Mouse (Mus musculus): ENCODE measurements at regions not wholly inside any gene's neighbourhood (a gene's known extent, or its start where the extent isn't known, plus 50 kb on each side); places are given as distances from the start of the nearest gene placed in this dataset.

DNA sequence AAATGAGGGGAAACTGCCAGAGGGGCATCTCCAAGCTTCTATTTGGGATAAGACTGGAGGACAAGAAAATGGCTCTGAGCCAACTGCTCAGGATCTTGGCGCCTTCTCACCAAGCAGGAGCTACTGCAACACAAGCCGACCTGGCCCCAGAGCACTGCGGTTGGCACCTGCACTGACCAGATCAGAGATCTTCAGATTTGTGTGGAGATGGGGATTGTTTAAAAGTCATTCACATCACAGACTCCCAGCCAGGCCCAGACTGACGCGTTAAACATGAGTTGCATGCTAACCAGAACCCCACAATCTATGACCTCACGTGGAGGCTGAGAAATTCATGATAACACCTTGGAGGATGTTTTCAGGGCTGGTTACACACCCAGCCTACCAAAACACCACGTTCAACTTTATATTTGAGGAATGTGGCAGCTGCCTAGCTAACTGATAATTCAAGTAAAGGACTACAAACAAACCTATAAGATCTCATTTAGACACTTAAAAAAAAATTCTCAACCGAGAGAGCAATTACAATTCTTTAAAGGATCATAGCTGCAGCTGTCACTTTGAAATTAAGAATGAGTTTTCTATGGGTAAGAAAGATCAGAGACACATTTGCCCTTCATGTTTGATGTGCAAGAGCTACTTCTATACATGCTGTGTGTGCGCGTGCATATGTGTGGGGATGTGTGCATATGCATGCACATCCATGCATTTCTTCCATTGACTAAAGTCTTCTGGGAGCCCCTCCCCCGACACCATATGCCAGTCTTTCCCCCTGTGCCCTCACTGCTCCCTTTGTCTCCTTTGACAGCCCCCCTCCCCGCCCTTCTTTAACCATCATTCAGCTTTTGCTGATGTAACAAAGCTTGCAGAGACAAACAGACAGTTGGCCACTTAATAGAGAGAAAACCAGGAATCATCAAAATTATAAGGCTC, 484.8 kb upstream of the Cited2 start:
- Histone ChIP-seq H3K9me3 (replicated peaks) (no peaks in the 10 kb centered on the region), H3K4me3 (replicated peaks) (no peak overlapping the region), H3K27me3 (no peaks in the 10 kb centered on the region), H3K4me1 (no peaks in the 10 kb centered on the region; the same call in 1 of the 2 replicates), H3K36me3 (no peaks in the 10 kb centered on the region), H3K9ac (no peak overlapping the region), H3K27ac (replicated peaks) (no peak overlapping the region), H3K4me2 (replicated peaks) (no peak overlapping the region)
- ATAC-seq (ENCODE audit: insufficient number of reproducible peaks, low FRiP score, low TSS enrichment, low read depth), result no peak
- 70% methylated on average over 12 of the region's 12 CpGs for WGBS

DNA sequence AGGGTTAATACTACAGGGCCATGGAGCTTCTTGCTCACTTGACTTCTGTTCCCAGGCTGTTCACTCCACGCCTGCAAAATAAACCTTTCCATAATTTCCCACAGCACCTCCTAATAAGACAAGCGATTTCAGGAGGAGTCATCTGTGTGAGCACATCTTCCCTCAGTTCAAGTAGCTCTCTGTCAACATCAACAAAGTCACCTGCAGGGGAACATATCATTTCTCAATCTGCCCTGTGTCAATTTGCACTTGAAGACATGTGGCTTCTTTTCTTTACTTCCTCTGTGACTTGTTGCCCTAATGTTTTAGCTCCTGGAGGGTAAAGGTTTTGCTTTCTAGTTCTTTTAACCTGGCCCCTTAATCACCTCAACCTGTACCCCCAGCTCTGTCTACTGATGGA, 474.7 kb upstream of the Cited2 start:
- no peak for ATAC-seq (ENCODE audit: insufficient number of reproducible peaks, low FRiP score, low TSS enrichment, low read depth)
- no peaks in the 10 kb centered on the region for H3K27me3 ChIP-seq
- no peaks in the 10 kb centered on the region for H3K4me1 ChIP-seq
- no peak overlapping the region for H3K4me2 ChIP-seq (replicated peaks)
- H3K4me3 ChIP-seq (replicated peaks), result no peak overlapping the region
- no peak overlapping the region for H3K27ac ChIP-seq (replicated peaks)
- H3K9ac ChIP-seq, result no peak overlapping the region
- H3K36me3 ChIP-seq, result no peaks in the 10 kb centered on the region
- 68% methylated on average over 2 of the region's 2 CpGs for WGBS
- H3K9me3 ChIP-seq (replicated peaks), result no peaks in the 10 kb centered on the region

DNA sequence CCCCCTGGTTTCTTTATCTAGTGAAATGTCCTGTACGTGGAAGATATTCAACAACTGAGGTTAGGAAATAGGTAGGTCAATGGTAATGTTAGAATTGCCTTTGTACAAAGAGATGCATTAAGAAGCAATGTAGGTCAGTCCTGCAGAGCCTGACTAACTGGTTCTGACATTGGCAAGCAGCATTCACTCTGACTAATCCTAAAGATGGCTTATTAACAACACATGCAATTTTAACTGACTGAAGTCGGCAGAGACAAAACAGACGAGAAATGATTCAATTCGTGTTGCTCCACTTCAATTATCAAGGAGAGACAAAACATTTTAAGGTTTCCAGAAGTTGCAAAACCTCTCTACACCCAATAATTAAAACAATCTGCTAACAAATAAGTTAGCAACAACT, 470.0 kb upstream of the Cited2 start:
- H3K27me3 ChIP-seq, result no peaks in the 10 kb centered on the region
- no peak overlapping the region for H3K4me3 ChIP-seq (replicated peaks)
- no peak overlapping the region for H3K9ac ChIP-seq
- H3K9me3 ChIP-seq (replicated peaks), result no peaks in the 10 kb centered on the region
- no peak overlapping the region for H3K27ac ChIP-seq (replicated peaks)
- 10% methylated on average over 4 of the region's 4 CpGs for WGBS
- no peak for ATAC-seq (ENCODE audit: insufficient number of reproducible peaks, low FRiP score, low TSS enrichment, low read depth)
- no peaks in the 10 kb centered on the region for H3K36me3 ChIP-seq
- H3K4me2 ChIP-seq (replicated peaks), result no peak overlapping the region
- no peaks in the 10 kb centered on the region for H3K4me1 ChIP-seq

DNA sequence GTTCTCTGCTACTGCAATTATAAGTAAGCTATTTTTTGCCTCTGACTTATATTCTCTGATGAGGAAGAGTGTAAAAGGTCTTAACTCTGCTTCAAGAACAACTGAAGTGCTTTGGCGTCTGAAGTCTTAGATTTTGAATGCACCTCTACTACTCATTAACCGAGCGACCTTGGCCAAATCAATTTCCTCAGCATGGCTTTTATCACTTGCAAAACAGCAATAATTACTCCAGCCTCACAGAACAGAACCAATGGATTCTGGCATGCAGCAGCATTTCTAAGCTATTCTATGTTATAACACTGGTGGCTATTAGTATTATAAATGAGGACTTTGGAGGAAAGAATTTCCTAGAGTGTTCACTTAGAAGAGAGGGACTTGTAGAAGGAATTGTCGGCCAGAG, 462.9 kb upstream of the Cited2 start:
- no peak overlapping the region for H3K27ac ChIP-seq (replicated peaks)
- 73% methylated on average over 4 of the region's 4 CpGs for WGBS

DNA sequence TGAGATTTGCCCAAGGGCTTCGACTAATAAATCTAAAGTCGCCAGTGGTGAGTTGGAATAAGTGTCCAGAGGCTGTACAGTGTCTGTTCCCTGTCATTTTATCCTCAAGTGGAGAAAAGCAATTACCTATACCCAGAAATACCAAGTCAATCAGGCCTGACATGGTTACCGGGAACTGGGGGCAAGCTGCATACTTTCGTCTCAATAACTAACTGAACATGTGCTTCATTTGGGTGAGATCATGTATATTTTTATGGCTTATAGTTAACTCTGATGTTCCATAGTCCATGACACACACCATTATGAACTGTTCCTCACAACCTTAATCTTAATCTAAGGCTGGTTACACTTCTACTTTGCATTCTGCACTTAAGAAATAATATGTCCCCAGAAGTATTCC, 462.4 kb upstream of the Cited2 start:
- H3K27me3 ChIP-seq, result no peaks in the 10 kb centered on the region
- H3K9me3 ChIP-seq (replicated peaks), result no peaks in the 10 kb centered on the region
- no peak overlapping the region for H3K9ac ChIP-seq
- no peak overlapping the region for H3K4me2 ChIP-seq (replicated peaks)
- no peak overlapping the region for H3K27ac ChIP-seq (replicated peaks)
- WGBS, result 53% methylated on average over 4 of the region's 4 CpGs
- no peak for ATAC-seq (ENCODE audit: insufficient number of reproducible peaks, low FRiP score, low TSS enrichment, low read depth)
- H3K36me3 ChIP-seq, result no peaks in the 10 kb centered on the region
- H3K4me1 ChIP-seq, result no peaks in the 10 kb centered on the region; the same call in 1 of the 2 replicates
- H3K4me3 ChIP-seq (replicated peaks), result no peak overlapping the region

More for the DNA sequence above, 462.9 kb upstream of the Cited2 start:
- Histone ChIP-seq H3K27me3 (no peaks in the 10 kb centered on the region), H3K9ac (no peak overlapping the region), H3K36me3 (no peaks in the 10 kb centered on the region), H3K4me2 (replicated peaks) (no peak overlapping the region), H3K4me1 (no peaks in the 10 kb centered on the region; the same call in 1 of the 2 replicates), H3K4me3 (replicated peaks) (no peak overlapping the region), H3K9me3 (replicated peaks) (no peaks in the 10 kb centered on the region)
- ATAC-seq (ENCODE audit: insufficient number of reproducible peaks, low FRiP score, low TSS enrichment, low read depth), result no peak

DNA sequence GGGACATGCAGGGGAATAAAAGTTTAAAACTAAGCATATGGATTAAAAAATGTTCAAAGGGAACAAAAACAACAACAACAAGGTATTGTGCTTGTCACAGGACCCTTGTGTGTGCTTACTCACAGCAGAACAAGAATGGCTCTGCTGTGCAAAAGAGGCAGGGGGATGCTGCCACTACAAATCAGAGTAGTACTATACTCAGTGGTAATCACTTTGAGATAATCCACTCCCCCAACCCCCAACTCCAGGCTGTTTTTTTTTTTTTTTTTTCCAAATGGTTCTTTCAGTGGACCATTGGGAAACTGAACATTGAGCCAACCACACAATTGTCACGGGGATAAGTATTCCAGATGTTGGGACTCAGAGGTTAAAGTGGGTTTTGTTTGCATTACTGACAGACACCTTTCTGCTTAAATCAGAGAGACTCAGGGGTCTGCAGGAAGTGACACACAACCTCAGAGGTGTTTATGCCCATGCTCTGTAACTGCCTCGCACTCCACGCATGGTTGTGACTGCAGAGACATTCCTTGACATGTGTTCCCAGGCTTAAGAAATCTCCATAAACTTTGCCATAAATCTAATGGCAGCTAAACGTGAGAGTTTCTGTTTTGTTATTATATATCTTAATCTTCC, 461.7 kb upstream of the Cited2 start:
- Histone ChIP-seq H3K4me2 (replicated peaks) (no peak overlapping the region), H3K36me3 (no peaks in the 10 kb centered on the region), H3K27me3 (no peaks in the 10 kb centered on the region), H3K27ac (replicated peaks) (no peak overlapping the region), H3K9me3 (replicated peaks) (no peaks in the 10 kb centered on the region), H3K4me1 (no peaks in the 10 kb centered on the region; the same call in 1 of the 2 replicates), H3K9ac (no peak overlapping the region), H3K4me3 (replicated peaks) (no peak overlapping the region)
- no peak for ATAC-seq (ENCODE audit: insufficient number of reproducible peaks, low FRiP score, low TSS enrichment, low read depth)
- 28% methylated on average over 4 of the region's 4 CpGs for WGBS

DNA sequence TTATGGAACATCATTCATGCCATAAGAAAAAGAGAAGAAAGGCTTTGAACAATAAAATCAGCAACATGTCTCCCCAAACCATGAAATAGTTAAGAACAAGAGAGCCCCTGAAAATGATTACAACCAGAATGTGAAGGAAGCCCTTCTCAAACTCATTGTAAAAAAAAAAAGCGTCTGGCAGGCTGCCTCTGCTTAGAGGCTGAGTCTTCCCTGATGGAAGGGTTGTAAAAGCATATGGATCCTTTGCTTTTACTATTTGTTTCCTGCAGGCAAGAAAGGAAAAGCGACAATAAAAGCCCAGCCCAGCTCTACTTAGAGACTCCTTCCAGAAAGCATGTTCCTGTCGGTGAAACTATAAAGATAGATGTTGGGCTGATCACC, 461.2 kb upstream of the Cited2 start:
- Histone ChIP-seq H3K27me3 (no peaks in the 10 kb centered on the region), H3K4me3 (replicated peaks) (no peak overlapping the region), H3K9ac (no peak overlapping the region), H3K4me1 (no peaks in the 10 kb centered on the region; the same call in 1 of the 2 replicates), H3K9me3 (replicated peaks) (no peaks in the 10 kb centered on the region), H3K4me2 (replicated peaks) (no peak overlapping the region), H3K36me3 (no peaks in the 10 kb centered on the region), H3K27ac (replicated peaks) (no peak overlapping the region)
- no peak for ATAC-seq (ENCODE audit: insufficient number of reproducible peaks, low FRiP score, low TSS enrichment, low read depth)
- 17% methylated on average over 3 of the region's 3 CpGs for WGBS

DNA sequence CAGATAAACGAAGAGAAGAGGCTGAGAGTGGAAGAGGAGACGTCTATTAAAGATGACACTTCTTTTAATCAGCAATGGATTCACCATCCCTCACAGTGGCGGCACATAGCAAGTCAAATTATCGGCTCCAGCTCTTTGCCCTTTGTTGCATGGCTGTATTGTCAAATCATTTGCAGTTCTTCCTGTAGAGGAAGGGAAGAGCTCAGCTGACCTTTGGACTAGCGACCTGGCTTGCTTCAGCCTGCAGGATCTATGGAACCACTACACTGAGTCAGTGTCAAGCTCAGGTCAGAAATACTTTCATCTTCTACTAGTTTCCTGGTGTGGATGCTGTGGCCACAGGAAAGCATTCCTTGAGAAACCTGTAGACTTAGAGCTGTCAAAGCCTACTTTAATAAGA, 450.4 kb upstream of the Cited2 start:
- H3K4me1 ChIP-seq, result no peaks in the 10 kb centered on the region
- no peak overlapping the region for H3K4me3 ChIP-seq (replicated peaks)
- H3K36me3 ChIP-seq, result no peaks in the 10 kb centered on the region
- no peak overlapping the region for H3K4me2 ChIP-seq (replicated peaks)
- no peak for ATAC-seq (ENCODE audit: insufficient number of reproducible peaks, low FRiP score, low TSS enrichment, low read depth)
- H3K9ac ChIP-seq, result no peak overlapping the region
- no peak overlapping the region for H3K27ac ChIP-seq (replicated peaks)
- 66% methylated on average over 5 of the region's 5 CpGs for WGBS
- no peaks in the 10 kb centered on the region for H3K27me3 ChIP-seq
- H3K9me3 ChIP-seq (replicated peaks), result no peaks in the 10 kb centered on the region

DNA sequence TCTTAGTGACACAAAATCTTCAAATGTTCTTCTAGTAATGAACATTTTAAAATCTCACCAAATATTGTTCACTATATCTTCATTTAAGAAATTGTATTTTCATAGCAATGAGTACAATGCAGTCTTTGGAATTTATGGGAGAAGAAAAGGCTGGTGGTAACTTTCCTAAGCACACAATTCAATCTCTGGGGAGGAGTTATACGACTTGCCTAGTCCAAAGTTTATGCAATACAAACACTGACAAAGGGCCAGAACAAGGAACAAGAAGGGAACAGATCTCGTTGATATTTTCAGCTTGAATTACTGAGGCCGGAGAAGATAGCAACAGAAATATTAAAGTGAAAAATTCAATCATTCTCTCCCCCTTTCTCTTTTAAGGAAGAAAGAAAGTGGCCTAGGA, 449.2 kb upstream of the Cited2 start:
- Histone ChIP-seq H3K9me3 (replicated peaks) (no peaks in the 10 kb centered on the region), H3K36me3 (no peaks in the 10 kb centered on the region), H3K4me2 (replicated peaks) (no peak overlapping the region), H3K27me3 (no peaks in the 10 kb centered on the region), H3K9ac (no peak overlapping the region), H3K27ac (replicated peaks) (no peak overlapping the region), H3K4me1 (no peaks in the 10 kb centered on the region), H3K4me3 (replicated peaks) (no peak overlapping the region)
- ATAC-seq (ENCODE audit: insufficient number of reproducible peaks, low FRiP score, low TSS enrichment, low read depth), result no peak
- 79% methylated on average over 3 of the region's 3 CpGs for WGBS

DNA sequence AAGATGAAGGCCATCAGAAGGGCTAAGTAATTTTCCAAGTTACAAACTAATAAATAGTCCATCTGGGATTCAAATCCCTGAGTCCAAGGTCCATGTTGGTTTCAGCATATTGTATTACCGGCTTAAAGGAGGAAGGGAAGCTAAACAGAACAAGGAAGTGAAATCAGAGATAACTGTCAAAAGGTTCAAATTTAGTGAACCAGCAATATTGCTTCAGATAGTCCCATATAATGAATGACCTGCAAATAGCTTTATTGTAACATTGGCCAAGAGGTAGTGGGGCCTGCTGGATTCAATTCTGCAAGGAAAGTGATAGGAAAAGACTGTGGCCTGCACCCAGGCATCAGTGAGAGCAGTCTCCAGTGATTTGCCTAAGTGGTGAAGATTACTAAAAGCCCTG, 447.8 kb upstream of the Cited2 start:
- Histone ChIP-seq H3K4me2 (replicated peaks) (no peak overlapping the region), H3K27me3 (no peaks in the 10 kb centered on the region), H3K27ac (replicated peaks) (no peak overlapping the region), H3K4me3 (replicated peaks) (no peak overlapping the region), H3K4me1 (no peaks in the 10 kb centered on the region), H3K9ac (no peak overlapping the region), H3K9me3 (replicated peaks) (no peaks in the 10 kb centered on the region), H3K36me3 (no peaks in the 10 kb centered on the region)
- WGBS, result 60% methylated on average over 1 of the region's 1 CpGs
- ATAC-seq (ENCODE audit: insufficient number of reproducible peaks, low FRiP score, low TSS enrichment, low read depth), result no peak

DNA sequence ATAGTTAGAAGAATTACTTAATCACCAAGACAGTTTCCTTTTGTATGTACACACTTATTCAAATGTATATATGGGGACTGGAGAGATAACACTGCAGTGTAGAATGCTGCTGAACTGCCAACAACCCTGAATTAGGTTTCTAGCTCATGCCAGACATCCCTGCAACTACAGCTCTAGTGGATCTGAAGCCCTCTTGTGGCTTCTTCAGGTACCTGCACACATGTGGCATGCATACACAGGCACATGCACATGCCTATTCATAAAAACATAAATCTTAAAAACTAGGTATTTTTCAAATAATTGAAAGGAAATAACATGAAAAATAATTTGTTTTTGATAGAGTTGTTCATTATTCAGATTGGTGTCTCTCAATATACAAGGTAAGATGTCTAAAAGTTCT, 445.1 kb upstream of the Cited2 start:
- H3K9me3 ChIP-seq (replicated peaks), result no peaks in the 10 kb centered on the region
- no peak overlapping the region for H3K4me3 ChIP-seq (replicated peaks)
- H3K9ac ChIP-seq, result no peak overlapping the region
- no peaks in the 10 kb centered on the region for H3K27me3 ChIP-seq
- H3K4me2 ChIP-seq (replicated peaks), result no peak overlapping the region
- ATAC-seq (ENCODE audit: insufficient number of reproducible peaks, low FRiP score, low TSS enrichment, low read depth), result no peak
- no peak overlapping the region for H3K27ac ChIP-seq (replicated peaks)
- no peaks in the 10 kb centered on the region for H3K36me3 ChIP-seq
- no peaks in the 10 kb centered on the region for H3K4me1 ChIP-seq
